Mouse (Mus musculus): Measurements from ENCODE around the gene Fate1. TPM values are rescaled to one million over a fixed set of nuclear protein-coding genes. Genes with fewer than 3 reads are reported as not detected.

Gene Fate1
- polyA plus RNA-seq (2014; fragmentation: Nextera tagmentation; extraction: Ambion mirVana) = not detected in 2 replicates

DNA sequence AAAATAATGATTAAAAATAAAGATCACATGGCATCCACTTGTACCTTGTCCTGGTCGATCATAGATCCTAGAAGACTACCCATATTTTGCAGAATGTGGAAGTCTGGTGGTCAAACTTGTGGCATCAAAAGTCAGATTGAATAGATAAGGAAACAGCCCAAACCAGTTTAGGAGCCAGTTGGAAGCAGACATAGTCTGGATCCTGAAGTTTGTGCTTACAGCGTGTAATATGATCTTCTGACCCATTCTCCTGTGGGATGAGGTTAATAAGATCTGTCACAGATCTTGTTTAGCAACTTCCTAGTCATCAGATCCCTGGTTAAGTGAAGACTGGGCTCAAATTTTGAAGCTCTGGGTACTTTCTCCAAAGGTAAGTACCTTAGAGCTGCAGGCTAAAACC lies at the start of gene Fate1:
Gene Fate1, plus strand, starts transcription at position 301 of the 400 bp plus-strand sequence.
- ATAC-seq (replicated peaks; ENCODE audit: low FRiP score) (no peak), DNase-seq (ENCODE audit: low spot score) (no peak)
- Histone ChIP-seq H3K4me1 (replicated peaks; ENCODE audit: control insufficient read depth, insufficient read depth, low read length) (no peaks in the 10 kb centered on the region), H3K9me3 (ENCODE audit: control insufficient read depth, low read length) (no peaks in the 10 kb centered on the region), H3K9ac (ENCODE audit: low read depth, low read length) (no peak within 1 kb of the TSS), H3K27me3 (replicated peaks; ENCODE audit: control insufficient read depth, insufficient read depth, low read length) (no peaks in the 10 kb centered on the region), H3K36me3 (ENCODE audit: control insufficient read depth, insufficient read depth, low read length) (no peaks in the 10 kb centered on the region), H3K4me3 (ENCODE audit: low read depth, low read length) (no peak within 1 kb of the TSS), H3K4me2 (no peak within 1 kb of the TSS), H3K27ac (ENCODE audit: low read depth, low read length) (no peak within 1 kb of the TSS)
- 68% methylated on average over 2 of the region's 2 CpGs for WGBS

DNA sequence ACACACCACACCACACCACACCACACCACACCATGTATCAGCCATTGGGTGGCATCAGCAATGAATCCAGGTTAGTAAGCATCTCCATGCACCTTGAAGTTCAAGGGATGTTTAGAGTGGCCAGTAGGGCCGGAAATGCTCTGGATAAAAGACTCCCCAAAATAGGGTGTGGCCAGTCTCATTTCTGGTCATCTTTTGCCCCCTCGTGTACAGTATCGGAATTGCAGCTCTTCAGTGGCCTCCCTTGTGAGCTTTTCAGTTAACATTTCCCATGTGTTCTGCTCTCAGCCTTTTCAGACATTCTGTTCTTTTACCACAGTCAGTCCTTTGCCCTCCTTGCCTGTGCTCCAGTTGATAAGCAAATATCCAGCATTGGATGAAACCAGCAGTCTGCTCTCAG lies 26.2 kb upstream of the Fate1 start:
- Histone ChIP-seq H3K4me1 (replicated peaks; ENCODE audit: control insufficient read depth, insufficient read depth, low read length) (no peaks in the 10 kb centered on the region), H3K36me3 (ENCODE audit: control insufficient read depth, insufficient read depth, low read length) (no peaks in the 10 kb centered on the region), H3K27ac (ENCODE audit: low read depth, low read length) (no peak overlapping the region), H3K27me3 (replicated peaks; ENCODE audit: control insufficient read depth, insufficient read depth, low read length) (no peaks in the 10 kb centered on the region), H3K4me3 (ENCODE audit: low read depth, low read length) (no peak overlapping the region), H3K4me2 (no peak overlapping the region), H3K9me3 (ENCODE audit: control insufficient read depth, low read length) (no peaks in the 10 kb centered on the region), H3K9ac (ENCODE audit: low read depth, low read length) (no peak overlapping the region)
- WGBS = 11% methylated on average over 3 of the region's 3 CpGs
- DNase-seq (ENCODE audit: low spot score) (no peak), ATAC-seq (replicated peaks; ENCODE audit: low FRiP score) (no peak)

DNA sequence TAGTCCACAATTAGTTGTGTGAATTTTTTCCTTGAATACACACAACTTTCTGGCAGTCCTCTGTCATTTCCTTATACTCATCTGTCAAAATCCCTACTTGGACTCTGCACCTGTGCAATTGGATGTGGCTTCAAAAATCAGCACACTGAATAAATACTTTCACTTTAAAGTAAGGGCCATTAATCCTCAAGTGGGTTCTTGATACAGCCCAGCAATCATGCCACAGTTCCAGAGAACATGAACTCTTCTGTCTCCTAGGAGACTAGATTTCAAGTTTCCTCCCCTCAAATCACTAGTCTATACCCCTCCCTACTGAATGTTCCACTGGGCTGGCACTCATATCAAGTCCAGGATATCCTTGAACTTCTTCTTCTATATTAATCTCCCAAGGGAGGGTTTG lies 14.4 kb upstream of the Fate1 start:
- DNase-seq (ENCODE audit: low spot score) (no peak), ATAC-seq (replicated peaks; ENCODE audit: low FRiP score) (no peak)
- Histone ChIP-seq H3K4me2 (no peak overlapping the region), H3K4me1 (replicated peaks; ENCODE audit: control insufficient read depth, insufficient read depth, low read length) (no peaks in the 10 kb centered on the region), H3K9ac (ENCODE audit: low read depth, low read length) (no peak overlapping the region), H3K4me3 (ENCODE audit: low read depth, low read length) (no peak overlapping the region), H3K27me3 (replicated peaks; ENCODE audit: control insufficient read depth, insufficient read depth, low read length) (peaks cover 20% of the 10 kb centered on the region), H3K36me3 (ENCODE audit: control insufficient read depth, insufficient read depth, low read length) (no peaks in the 10 kb centered on the region), H3K27ac (ENCODE audit: low read depth, low read length) (no peak overlapping the region), H3K9me3 (ENCODE audit: control insufficient read depth, low read length) (no peaks in the 10 kb centered on the region)

DNA sequence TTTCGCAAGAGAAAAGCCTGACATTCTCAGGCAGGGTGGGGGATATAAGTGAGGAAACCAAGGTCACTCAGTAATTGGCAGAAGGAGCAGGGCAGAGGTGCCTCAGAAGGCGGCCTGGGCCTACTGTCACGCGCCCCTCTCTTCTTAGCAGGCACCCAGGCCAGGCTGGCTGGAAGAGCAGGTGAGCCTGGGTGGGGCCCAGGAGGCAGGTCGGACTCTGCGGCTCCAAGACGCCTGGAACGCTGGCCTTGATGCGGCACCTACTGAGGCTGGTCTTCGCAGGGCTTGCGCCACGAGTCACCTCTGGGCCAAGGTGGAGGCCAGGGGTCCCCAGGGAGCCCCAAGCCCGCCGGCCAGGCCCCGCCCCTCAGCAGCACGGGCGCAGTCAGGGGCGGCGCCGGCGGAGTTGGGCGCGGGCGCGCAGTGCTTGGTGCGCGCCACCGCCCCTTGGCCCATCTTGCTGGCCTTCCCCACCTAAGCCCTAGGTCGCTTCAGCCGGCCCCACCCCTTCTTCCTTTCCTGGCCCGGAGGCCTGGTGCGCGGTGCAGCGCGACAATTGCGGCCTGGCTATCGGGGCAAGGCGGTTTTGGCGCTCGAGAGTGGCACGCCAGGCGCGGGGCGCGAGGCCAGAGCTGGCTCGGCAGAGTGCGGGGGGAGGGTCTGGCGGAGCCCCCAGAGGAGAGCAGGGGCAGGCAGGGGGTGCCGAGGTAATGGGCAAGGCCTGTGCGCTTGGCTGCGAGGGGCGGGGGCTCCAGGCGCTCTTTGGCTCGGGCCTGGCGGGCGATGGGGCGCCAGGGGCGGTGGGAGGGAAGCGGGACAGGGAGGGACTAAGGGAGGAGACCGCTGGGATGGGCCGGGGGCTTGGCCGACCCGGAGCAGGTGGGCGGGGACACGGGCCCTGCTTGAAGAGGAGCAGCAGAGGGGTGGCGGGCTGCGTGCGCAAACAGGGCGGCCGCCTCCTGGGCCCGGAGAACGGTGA lies 10.4 kb upstream of the Fate1 start, which contains the start of gene Prrg3:
Gene Prrg3, plus strand, starts transcription at position 552 of the 979 bp plus-strand sequence.
- H3K27me3 ChIP-seq (replicated peaks; ENCODE audit: control insufficient read depth, insufficient read depth, low read length) = peaks cover 30% of the 10 kb centered on the region
- H3K36me3 ChIP-seq (ENCODE audit: control insufficient read depth, insufficient read depth, low read length) = no peaks in the 10 kb centered on the region
- peak within 1 kb of the TSS; percentile 55 for H3K4me2 ChIP-seq
- DNase-seq (ENCODE audit: low spot score) (peak; percentile 34), ATAC-seq (replicated peaks; ENCODE audit: low FRiP score) (peak; percentile 45)
- WGBS = 23% methylated on average over 52 of the region's 72 CpGs
- H3K9me3 ChIP-seq (ENCODE audit: control insufficient read depth, low read length) = no peaks in the 10 kb centered on the region
- 0 out of 2 replicates have a peak within 1 kb of the TSS, but pooled peaks have one; percentile 20 for H3K9ac ChIP-seq (ENCODE audit: low read depth, low read length)
- H3K4me3 ChIP-seq (ENCODE audit: low read depth, low read length) = peak within 1 kb of the TSS; percentile 43
- no peak within 1 kb of the TSS for H3K27ac ChIP-seq (ENCODE audit: low read depth, low read length)
- H3K4me1 ChIP-seq (replicated peaks; ENCODE audit: control insufficient read depth, insufficient read depth, low read length) = no peaks in the 10 kb centered on the region

DNA sequence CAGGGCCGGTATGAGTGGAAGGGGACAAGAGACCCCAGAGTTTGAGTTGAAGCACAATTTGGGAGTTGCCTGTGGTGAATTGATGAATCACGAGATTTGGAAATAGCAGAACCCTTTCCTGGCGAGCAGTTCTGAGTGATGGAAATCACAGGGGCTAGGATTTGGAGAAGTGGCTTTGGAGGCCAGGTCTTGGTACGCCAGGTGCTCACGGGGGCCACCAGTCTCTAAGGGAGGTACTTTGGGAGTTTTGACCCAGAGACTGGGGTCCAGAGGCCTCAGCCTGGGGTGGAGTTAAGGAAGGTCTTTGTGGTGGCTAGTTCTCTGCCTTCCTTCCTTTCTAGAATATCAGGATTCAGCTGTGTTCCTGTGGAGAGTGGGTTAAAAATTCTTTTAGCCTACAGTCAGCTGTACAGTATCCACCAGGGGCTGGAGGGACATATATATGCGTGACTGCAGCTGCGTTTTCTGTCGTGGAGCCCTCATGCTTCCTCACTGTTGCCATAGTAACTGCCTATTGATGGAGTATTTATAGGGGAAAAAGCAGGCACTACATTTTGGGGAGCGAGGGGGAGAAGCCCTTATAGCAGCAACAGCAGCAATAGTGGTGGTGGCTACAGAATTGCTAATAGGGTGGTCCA lies 9.4 kb upstream of the Fate1 start:
- Histone ChIP-seq H3K9me3 (ENCODE audit: control insufficient read depth, low read length) (no peaks in the 10 kb centered on the region), H3K4me2 (peak overlapping the region; percentile 55), H3K27me3 (replicated peaks; ENCODE audit: control insufficient read depth, insufficient read depth, low read length) (peaks cover 30% of the 10 kb centered on the region), H3K4me3 (ENCODE audit: low read depth, low read length) (peak overlapping the region; percentile 43), H3K36me3 (ENCODE audit: control insufficient read depth, insufficient read depth, low read length) (no peaks in the 10 kb centered on the region), H3K27ac (ENCODE audit: low read depth, low read length) (no peak overlapping the region), H3K9ac (ENCODE audit: low read depth, low read length) (0 out of 2 replicates have a peak overlapping the region, but pooled peaks have one; percentile 20), H3K4me1 (replicated peaks; ENCODE audit: control insufficient read depth, insufficient read depth, low read length) (no peaks in the 10 kb centered on the region)
- no peak for DNase-seq (ENCODE audit: low spot score)
- ATAC-seq (replicated peaks; ENCODE audit: low FRiP score) = no peak
- 49% methylated on average over 9 of the region's 9 CpGs for WGBS

DNA sequence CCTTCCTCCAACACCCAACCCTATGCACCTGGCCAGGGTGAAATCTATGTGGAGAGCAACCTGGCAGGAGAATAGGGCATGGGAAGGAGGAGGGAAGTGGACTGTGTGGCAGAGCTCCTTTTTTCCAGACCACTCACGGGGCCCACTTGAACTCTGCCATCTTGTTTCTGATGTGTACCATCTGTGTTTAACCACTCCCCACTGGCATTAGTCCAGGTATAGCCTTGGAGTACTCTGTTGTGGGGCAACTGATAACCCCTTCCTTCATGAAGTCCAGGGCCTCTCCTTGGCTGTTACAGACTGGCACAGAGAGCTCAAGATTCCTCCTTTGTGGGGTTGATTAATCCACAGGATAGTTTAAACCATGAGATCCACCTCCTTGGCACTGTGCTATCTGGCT lies 4.6 kb upstream of the Fate1 start:
- Histone ChIP-seq H3K4me2 (no peak overlapping the region), H3K4me1 (replicated peaks; ENCODE audit: control insufficient read depth, insufficient read depth, low read length) (no peaks in the 10 kb centered on the region), H3K36me3 (ENCODE audit: control insufficient read depth, insufficient read depth, low read length) (no peaks in the 10 kb centered on the region), H3K27ac (ENCODE audit: low read depth, low read length) (no peak overlapping the region), H3K9me3 (ENCODE audit: control insufficient read depth, low read length) (no peaks in the 10 kb centered on the region), H3K9ac (ENCODE audit: low read depth, low read length) (no peak overlapping the region), H3K4me3 (ENCODE audit: low read depth, low read length) (no peak overlapping the region), H3K27me3 (replicated peaks; ENCODE audit: control insufficient read depth, insufficient read depth, low read length) (peaks cover 10% of the 10 kb centered on the region)
- DNase-seq (ENCODE audit: low spot score) (no peak), ATAC-seq (replicated peaks; ENCODE audit: low FRiP score) (no peak)
- WGBS = 83% methylated on average over 1 of the region's 1 CpGs

DNA sequence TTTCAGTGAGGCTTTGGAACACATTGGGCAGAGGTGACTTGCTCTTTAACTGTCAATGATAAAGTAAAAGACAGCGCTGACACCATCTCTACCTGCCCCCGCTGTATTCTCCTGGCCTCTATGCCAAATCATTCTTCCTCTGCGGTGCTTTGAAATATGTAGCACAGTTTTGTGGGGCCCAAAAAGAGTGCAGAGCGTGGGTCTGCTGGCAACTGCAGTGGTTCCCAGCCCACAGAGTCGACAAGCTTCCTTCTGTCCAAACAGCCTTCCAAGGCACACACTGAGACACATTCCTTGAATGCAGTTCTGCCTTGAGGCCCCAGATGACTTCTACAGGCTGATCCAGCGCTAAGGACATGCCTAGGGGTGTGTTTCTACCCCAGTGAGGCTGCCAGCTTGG lies 4.0 kb upstream of the Fate1 start:
- ATAC-seq (replicated peaks; ENCODE audit: low FRiP score) = no peak
- Histone ChIP-seq H3K9ac (ENCODE audit: low read depth, low read length) (no peak overlapping the region), H3K4me3 (ENCODE audit: low read depth, low read length) (no peak overlapping the region), H3K27me3 (replicated peaks; ENCODE audit: control insufficient read depth, insufficient read depth, low read length) (peaks cover 6% of the 10 kb centered on the region), H3K4me2 (no peak overlapping the region), H3K4me1 (replicated peaks; ENCODE audit: control insufficient read depth, insufficient read depth, low read length) (no peaks in the 10 kb centered on the region), H3K9me3 (ENCODE audit: control insufficient read depth, low read length) (no peaks in the 10 kb centered on the region), H3K36me3 (ENCODE audit: control insufficient read depth, insufficient read depth, low read length) (no peaks in the 10 kb centered on the region), H3K27ac (ENCODE audit: low read depth, low read length) (no peak overlapping the region)
- no peak for DNase-seq (ENCODE audit: low spot score)
- 77% methylated on average over 6 of the region's 6 CpGs for WGBS

GRCm38 (mm10) chrX:71971325-71971724 lies 1.5 kb upstream of the Fate1 start:
- WGBS = 61% methylated on average over 5 of the region's 5 CpGs
- no peak for DNase-seq (ENCODE audit: low spot score)
- Histone ChIP-seq H3K9me3 (ENCODE audit: control insufficient read depth, low read length) (no peaks in the 10 kb centered on the region), H3K4me1 (replicated peaks; ENCODE audit: control insufficient read depth, insufficient read depth, low read length) (no peaks in the 10 kb centered on the region), H3K4me3 (ENCODE audit: low read depth, low read length) (no peak overlapping the region), H3K4me2 (no peak overlapping the region), H3K27me3 (replicated peaks; ENCODE audit: control insufficient read depth, insufficient read depth, low read length) (no peaks in the 10 kb centered on the region), H3K9ac (ENCODE audit: low read depth, low read length) (no peak overlapping the region), H3K27ac (ENCODE audit: low read depth, low read length) (no peak overlapping the region), H3K36me3 (ENCODE audit: control insufficient read depth, insufficient read depth, low read length) (no peaks in the 10 kb centered on the region)
- no peak for ATAC-seq (replicated peaks; ENCODE audit: low FRiP score)
